Mouse (Mus musculus) small intestine, adult 2 months (tissue): ENCODE results near the gene Dlg2.

Experiments
- CTCF ChIP-seq: fragments of 200-500 bp; IDR thresholded peaks from 2 replicates; pipeline ENCODE4 v1.5.1; 2012; ENCODE audit warnings: low read depth, mild to moderate bottlenecking, control low read depth, inconsistent platforms, low read length, moderate library complexity, mixed read lengths; ENCODE audit not compliant: insufficient replicate concordance, insufficient read length; ENCODE audit errors: extremely low read depth
- POLR2A ChIP-seq: fragments of 200-500 bp; IDR thresholded peaks from 2 replicates; pipeline ENCODE4 v1.6.1; 2012; ENCODE audit warnings: low read depth, mild to moderate bottlenecking, control low read depth, inconsistent platforms, low read length, moderate library complexity

DNA sequence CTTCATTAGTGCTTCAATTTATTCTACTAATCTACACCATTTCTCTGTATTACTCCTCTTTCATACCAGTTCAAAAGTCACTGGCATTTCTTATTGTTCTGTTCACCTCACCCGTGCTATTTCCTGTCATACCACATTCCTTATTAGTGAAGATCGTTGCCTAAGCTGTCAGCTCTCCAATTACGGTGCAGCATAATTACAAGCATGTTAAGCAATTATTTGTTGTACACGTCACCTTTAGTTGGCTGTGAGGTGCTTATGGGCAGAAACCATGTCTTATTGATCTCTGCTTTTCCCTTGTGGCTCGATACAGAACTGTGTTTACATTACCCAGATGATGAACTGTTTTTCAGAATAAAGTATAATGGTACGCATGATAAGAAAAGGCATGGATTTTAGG lies 174.7 kb downstream of the Dlg2 start:
- TF ChIP-seq POLR2A (no peak), CTCF (no peak)
